8 mouse cellular contexts compared by ENCODE assay signal in genomic region chr6:134792141-134793045, GRCm38 (mm10). TPM values are rescaled to one million over a fixed set of nuclear protein-coding genes. Genes with fewer than 3 reads are reported as not detected.
DNase-seq lines count a peak whose midpoint lies in the region; ATAC-seq lines count a peak whose summit lies in the region.

TSS of gene Dusp16 (minus strand) at chr6:134792625.

- peaks cover 13% of the 10 kb centered on the region; the same call in 1 of the 2 replicates for H3K27me3 ChIP-seq in hindbrain, embryonic 14.5 days (ENCODE audit: control insufficient read depth, insufficient read depth, low read length)

- no peaks in the 10 kb centered on the region for H3K4me1 ChIP-seq in hindbrain, embryonic 14.5 days (replicated peaks; ENCODE audit: control insufficient read depth, insufficient read depth, low read length)

- H3K4me2 ChIP-seq in hindbrain, embryonic 14.5 days (replicated peaks) = peak within 1 kb of the TSS; percentile 89

- peak within 1 kb of the TSS; percentile 77 for H3K9ac ChIP-seq in hindbrain, embryonic 14.5 days

- H3K4me3 ChIP-seq in hindbrain, embryonic 14.5 days (replicated peaks; ENCODE audit: low read length) = peak within 1 kb of the TSS; percentile 60

- under 1% methylated on average over 70 of the region's 108 CpGs for WGBS in hindbrain, embryonic 14.5 days

- no peaks in the 10 kb centered on the region for H3K9me3 ChIP-seq in hindbrain, embryonic 14.5 days (ENCODE audit: control insufficient read depth, low read length)

- ATAC-seq in hindbrain, embryonic 14.5 days (ENCODE audit: low FRiP score) = peak; percentile 84

- H3K36me3 ChIP-seq in hindbrain, embryonic 14.5 days (replicated peaks; ENCODE audit: control insufficient read depth, insufficient read depth) = no peaks in the 10 kb centered on the region

- peak; percentile 85 for DNase-seq in WW6 (ENCODE audit: low read depth, low spot score)
- DNase-seq in cerebellum, postnatal 36 days = peak; percentile 81 to 90
- DNase-seq in frontal cortex, postnatal 36 days (ENCODE audit: low spot score in 2 of 2) = peak; percentile 59 to 87
- peak; percentile 83 for DNase-seq in hindbrain, embryonic 14.5 days (ENCODE audit: low spot score)
- DNase-seq in layer of hippocampus, postnatal 25 days (ENCODE audit: extremely low spot score in 1 of 2, low spot score in 1 of 2) = peak; percentile 50 to 55
- peak; percentile 92 for DNase-seq in lung, postnatal 14 days
- peak; percentile 94 for DNase-seq in retina, embryonic 14.5 days (ENCODE audit: low spot score)
- peak; percentile 64 to 72 for DNase-seq in thymus, postnatal 36 days

- peak within 1 kb of the TSS; percentile 68 for H3K27ac ChIP-seq in hindbrain, embryonic 14.5 days

RNA-seq across cellular contexts. Expression of gene Dusp16, which starts in this region (rescaled TPM):
- 5.4 and 5.7 TPM in 2 replicates for polyA plus RNA-seq in hindbrain, embryonic 14.5 days (2014; fragmentation: Nextera tagmentation; extraction: Ambion mirVana)
- 10 to 100 TPM in 1 of 2 experiments, 1 to 10 TPM in 1; 8.9 to 10.4 TPM for total RNA-seq in layer of hippocampus, postnatal 25 days (2021)

Comparison
In these comparisons a context has a peak if more than half of its experiments do, and no peak if none do; other contexts are left out.
1. Peak in every context shown above with its lines: DNase-seq, ATAC-seq, H3K4me3 ChIP-seq and H3K27ac ChIP-seq.